Mouse (Mus musculus): ENCODE results near the gene Aars.
A peak's percentile ranks its signal among the peaks of the same experiment; 100 is the strongest.
"Not testable (repeated sequence)": the region's sequence is repeated elsewhere in the genome, so short reads cannot be mapped to it uniquely, and the experiment has no call there.

The Aars gene

DNA sequence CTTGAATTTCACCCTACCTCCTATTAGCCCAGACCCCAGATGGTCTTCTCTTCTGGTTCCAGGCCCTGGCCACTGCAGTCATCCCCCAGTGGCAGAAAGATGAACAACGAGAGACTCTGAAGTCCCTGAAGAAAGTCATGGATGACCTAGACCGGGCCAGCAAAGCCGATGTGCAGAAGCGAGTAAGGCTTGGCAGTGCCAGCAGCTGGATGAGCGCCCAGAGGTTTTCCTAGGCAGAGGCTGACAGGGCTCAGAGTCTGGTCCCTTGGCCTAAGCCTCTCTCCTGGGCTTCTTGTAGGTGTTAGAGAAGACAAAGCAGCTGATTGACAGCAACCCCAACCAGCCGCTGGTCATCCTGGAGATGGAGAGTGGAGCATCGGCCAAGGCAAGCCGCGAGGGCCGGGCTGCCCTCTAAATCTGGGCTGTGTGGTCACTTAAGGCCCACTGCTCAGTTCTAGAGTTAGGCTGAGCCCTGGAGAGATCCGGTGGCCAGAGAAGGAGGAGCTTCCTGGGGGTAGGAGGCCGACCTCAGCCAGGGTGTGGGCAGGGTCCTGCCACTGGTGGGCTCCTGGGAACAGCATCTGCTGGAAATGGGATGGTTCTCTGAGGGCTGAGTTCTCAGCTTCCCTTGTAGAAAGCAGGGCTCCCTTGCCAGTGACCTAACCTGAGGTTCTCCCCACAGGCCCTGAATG, 21.0 kb downstream of the Aars start:
- no peak for DNase-seq (ENCODE audit: low read depth, low spot score)

DNA sequence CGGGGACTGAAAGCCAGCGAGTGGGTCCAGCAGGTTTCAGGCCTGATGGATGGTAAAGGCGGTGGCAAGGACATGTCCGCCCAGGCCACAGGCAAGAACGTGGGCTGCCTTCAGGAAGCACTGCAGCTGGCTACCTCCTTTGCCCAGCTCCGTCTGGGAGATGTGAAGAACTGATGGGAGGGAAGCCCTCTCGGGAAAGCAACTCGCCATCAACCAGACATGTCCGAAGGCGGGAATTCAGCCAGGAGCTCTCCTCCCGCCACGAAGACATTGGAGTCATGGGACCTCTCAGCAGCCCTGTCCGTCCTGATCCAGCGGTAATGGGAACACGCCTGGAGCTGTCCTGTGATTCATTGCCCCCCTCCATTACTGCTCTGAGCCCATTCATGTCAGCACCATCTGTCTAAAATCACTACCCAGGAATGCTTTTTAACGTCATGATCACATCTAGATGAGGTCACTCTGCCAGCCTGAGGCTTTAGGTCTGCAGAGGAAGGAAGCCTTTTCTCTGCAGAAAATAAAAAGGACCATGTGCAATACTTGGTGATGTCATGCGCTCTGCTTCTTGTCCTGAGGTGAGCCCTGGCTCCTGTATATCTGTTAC, 22.2 kb downstream of the Aars start:
- no peak for DNase-seq (ENCODE audit: low read depth, low spot score)

DNA sequence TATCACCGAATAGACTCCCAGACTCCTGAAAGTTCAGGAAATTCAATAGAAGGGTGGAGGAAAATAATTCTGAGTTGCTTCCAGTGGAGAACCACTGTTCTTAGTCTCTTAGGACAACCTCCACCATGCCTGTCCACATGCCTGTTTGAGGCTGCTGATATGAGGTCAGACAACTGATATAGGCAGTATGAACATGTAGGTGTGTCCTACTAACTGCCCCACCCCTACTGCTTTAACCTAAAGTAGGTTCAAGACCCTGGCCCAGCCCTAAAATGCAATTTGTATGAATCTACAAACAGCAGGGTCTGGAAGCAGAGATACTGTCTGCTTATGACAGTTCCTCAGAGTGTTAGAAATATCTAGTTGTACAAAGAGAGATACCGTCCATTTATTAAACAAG, 22.7 kb downstream of the Aars start:
- DNase-seq (ENCODE audit: low read depth, low spot score) = no peak

DNA sequence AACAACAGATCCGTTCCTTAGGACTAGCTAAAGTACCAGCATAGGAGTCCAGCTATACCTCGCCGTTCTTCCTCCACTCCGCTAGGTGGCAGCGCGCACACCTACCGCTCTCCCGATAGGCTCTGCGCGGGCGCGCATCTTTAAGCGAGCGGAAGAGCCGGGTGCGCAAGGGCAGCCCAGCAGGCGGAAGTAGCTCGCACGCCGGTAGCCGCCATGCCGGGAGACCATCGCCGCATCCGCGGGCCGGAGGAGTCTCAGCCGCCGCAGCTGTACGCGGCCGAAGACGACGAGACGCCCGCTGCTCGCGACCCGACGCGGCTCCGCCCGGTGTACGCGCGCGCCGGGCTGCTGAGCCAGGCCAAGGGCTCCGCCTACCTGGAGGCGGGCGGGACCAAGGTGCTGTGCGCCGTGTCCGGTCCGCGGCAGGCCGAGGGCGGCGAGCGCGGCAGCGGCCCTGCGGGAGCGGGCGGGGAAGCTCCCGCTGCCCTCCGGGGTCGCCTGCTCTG, 23.3 kb downstream of the Aars start, which contains the start of gene Exosc6:
Gene Exosc6, plus strand, starts transcription at position 182 of the 506 bp plus-strand sequence.
- DNase-seq (ENCODE audit: low read depth, low spot score) = peak; percentile 97

DNA sequence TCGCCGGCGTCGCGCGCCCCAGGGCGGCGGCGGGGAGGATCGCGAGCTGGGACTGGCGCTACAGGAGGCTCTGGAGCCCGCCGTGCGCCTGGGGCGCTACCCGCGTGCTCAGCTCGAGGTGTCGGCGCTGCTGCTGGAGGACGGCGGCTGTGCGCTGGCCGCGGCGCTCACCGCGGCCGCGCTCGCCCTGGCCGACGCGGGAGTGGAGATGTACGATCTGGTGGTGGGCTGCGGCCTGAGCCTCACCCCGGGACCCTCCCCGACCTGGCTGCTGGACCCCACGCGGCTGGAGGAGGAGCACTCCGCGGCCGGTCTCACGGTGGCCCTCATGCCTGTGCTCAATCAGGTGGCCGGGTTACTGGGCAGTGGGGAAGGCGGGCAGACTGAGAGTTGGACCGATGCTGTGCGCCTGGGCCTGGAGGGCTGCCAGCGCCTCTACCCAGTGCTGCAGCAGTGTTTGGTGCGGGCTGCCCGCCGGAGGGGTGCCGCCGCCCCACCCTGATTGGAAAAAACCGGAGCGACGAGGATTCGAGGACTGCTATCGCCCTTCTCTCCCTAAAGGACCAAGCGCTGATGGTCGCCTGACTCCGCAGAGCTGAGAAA, 23.8 kb downstream of the Aars start:
- peak; percentile 50 for DNase-seq (ENCODE audit: low read depth, low spot score)

GRCm38 (mm10) chr8:111058946-111059572, 26.1 kb downstream of the Aars start:
- DNase-seq (ENCODE audit: low read depth, low spot score) = no peak

- peak; percentile 13 for DNase-seq (ENCODE audit: low read depth, low spot score)
Observed at GRCm38 (mm10) chr8:111061688-111062071, 28.7 kb downstream of the Aars start.

- peak; percentile 93 for DNase-seq (ENCODE audit: low read depth, low spot score)
Observed at GRCm38 (mm10) chr8:111062072-111062757, 29.3 kb downstream of the Aars start.

DNA sequence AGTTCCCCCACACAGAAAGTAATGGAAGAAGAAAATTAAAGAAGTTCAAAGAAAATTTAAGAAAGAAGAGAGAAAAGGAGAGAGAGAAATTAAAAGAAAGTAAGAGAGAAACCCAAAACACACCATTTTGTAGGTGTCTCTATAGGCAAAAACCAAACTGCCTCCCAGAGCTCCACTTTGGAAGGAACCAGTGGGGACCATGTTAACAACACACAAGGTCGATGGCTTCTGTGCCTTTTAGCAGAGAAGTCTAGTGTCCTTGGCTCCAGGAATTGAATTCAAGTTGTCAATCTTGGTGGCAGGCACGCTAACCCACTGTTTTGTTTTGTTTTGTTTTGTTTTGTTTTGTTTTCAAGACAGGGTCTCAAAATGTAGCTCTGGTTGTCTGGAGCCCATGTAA, 29.9 kb downstream of the Aars start:
- DNase-seq (ENCODE audit: low read depth, low spot score) = no peak

GRCm38 (mm10) chr8:111066308-111066707, 33.4 kb downstream of the Aars start:
- DNase-seq (ENCODE audit: low read depth, low spot score) = no peak

DNA sequence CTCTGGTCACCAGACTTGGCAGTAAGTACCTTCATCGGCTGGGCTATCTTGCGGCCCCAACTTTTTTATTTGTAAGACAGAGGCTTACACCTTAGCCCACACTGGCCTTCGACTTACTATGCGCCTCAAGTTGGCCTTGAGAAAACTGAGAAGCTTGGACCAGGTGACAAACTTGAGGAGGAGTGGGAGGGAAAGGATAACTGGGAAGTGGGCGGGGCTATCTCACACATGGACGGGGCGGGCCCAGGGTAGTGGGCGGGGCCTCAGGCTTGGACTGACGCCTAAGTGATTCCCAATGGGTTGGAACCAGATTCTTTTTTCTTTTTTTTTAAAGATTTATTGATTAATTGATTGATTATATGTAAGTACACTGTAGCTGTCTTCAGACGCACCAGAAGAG, 34.5 kb downstream of the Aars start:
- no peak for DNase-seq (ENCODE audit: low read depth, low spot score)

DNA sequence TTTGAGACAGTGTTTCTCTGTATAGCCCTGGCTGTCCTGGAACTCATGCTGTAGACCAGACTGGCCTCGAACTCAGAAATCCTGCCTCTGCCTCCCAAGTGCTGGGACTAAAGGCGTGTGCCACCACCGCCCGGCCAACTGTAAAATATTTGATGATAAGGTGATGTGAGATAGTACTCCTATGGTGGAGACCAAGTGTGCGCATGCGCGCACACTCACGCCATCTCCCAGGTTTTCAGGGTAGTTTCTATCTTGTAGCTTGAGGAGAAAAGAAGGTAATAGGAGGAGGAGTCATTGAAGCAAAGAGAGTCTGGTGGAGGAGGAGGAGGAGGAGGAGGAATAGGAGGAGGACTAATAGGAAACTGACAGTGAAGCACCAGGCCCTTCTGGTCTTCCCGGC, 35.7 kb downstream of the Aars start:
- not testable (repeated sequence) for DNase-seq (ENCODE audit: low read depth, low spot score)

DNA sequence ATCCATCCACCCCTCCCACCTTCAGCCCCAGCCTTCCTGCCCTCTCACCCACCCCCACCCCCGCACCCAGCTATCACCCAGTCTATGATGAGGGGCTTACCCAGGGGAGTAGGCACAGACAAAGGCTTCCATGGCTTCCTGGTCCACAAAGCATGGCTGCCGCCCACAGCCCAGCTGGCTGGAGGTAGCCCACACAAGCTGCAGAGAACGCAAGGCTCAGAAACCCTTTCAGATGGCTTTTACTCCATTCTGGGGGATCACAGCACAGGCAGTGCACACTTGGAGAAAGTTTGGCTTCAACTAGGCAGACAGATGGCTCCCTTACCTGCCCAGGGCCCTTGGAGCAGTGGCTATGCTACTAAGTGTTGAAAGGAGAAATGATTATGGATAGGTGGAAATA, 43.0 kb downstream of the Aars start:
- peak; percentile 73 for DNase-seq (ENCODE audit: low read depth, low spot score)

DNA sequence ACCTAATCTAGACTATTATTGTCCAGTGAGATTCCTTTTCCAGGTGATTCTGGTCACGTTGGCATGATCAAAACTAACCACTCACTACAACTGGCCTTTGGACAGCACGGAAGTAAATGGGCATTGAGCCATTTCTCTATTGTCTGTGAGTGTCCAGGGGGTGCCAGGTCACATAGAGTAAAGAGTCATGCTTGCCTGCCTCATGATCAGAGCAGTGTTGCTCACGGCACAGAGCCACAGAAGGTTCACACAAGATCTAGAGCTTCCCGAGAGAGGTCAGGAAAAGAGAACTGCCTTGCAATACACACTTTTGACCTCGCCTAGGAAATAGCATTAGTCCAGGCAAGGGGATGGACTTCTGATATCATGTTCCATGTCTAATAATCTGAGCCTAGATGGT, 46.5 kb downstream of the Aars start:
- no peak for DNase-seq (ENCODE audit: low read depth, low spot score)

- peak; percentile 26 for DNase-seq (ENCODE audit: low read depth, low spot score)
Observed at GRCm38 (mm10) chr8:111079861-111080271, 46.9 kb downstream of the Aars start.

DNA sequence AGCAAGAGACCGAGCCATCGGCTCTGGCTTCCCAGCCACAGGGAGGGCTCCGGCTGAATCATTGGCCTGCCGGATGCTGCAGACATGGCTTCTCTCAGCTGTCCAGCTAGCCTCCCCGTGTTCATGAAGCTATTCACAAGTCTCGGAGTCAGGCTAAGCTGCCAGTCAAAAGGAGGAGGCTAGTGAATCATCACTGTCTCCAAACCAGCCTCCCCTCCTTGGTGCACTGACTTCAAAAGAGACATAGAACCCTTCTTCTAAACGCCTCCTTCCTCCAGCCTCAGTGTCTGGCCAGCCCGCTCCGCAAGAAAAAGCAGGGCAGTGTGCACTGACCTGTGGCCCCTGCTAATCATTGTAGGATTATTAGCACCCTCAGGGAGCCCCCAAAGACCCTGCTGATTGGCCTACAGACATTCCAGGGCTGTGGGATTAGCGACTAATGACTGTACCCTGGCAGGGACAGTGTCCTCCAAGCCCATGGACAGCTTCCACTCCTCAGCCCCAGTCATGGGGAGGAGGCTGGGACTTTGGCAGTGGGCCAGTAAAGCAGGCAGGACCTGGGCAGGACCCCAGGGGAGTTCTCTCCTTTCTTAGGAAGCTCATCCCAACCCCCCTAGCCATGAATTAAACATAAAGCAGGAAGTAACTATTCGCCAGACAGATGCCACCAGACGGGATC, 48.8 kb downstream of the Aars start:
- peak; percentile 54 for DNase-seq (ENCODE audit: low read depth, low spot score)

DNA sequence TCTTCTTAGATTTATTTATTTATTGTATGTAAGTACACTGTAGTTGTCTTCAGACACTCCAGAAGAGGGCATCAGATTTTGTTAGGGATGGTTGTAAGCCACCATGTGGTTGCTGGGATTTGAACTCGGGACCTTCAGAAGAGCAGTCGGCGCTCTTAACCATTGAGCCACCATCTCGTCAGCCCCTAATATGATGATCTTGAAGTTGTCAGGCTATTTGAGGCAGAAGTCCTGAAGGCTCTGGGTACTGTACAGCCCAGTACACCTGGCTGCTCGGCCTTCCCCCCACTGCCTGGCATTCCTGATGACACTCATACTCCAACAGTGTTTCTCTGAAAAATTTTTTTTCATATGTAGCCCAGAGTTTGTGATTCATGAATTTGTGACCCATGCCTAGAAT, 51.0 kb downstream of the Aars start:
- not testable (repeated sequence) for DNase-seq (ENCODE audit: low read depth, low spot score)

DNA sequence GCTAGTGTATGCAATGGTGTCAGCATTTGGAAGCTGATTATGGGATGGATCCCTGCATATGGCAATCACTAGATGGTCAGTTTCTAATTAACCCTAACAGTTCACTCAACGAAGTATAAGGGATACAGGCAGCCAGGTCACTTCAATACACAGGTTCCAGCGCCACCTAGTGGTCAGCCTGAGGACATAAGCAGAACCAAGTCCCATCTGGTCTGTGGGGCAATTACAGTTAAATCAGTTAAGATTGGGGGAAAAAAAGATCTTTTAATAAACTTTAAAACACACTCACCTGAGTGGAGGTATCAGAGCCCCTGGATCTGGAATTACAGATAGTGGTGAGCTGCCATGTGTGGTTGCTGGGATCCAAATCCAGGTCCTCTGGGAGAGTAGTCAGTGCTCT, 57.2 kb downstream of the Aars start:
- peak; percentile 91 for DNase-seq (ENCODE audit: low read depth, low spot score)

DNA sequence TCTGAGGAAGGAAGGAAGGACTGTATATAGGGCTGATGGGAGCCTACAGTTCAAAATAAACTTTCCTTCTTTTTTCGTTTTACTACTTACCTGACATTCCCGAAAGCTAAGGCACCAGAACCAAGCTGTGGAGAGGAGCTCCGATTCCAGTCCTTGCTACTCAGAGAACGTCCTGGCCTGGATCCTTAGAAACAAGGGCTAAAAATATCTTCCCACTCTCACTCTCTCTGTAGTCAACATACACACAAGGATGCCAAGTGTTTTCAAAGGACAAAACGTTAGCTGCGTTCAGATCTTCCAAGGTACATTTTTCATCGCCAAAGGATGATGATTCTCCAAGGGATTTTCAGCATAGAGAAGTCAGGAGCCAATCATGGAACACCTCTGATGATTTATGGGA, 58.8 kb downstream of the Aars start:
- peak; percentile 39 for DNase-seq (ENCODE audit: low read depth, low spot score)

DNA sequence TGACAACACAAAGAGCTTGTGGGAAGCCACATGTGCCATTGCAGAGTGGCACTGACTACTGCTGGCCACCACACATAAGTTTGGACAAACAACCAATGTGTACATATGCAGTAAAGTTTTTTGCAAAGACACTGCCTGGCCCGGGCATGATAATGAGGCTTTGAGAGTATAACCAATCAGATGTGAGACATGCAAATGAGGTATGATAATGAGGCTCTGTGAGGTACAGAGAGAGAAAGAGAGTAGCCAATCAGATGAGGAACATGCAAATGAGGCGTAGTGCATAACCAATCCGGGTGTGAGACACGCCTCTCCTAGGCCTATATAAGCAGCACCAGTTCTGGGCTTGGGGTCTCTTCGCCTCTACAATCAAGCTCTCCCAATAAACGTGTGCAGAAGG, 59.4 kb downstream of the Aars start, which contains the start of gene Clec18a:
Gene Clec18a, minus strand, starts transcription at position 101 of the 400 bp plus-strand sequence.
- not testable (repeated sequence) for DNase-seq (ENCODE audit: low read depth, low spot score)
